ENCODE assay signal across 25 mouse cellular contexts in genomic region chr10:41247800-41248473, GRCm38 (mm10). TPM values are rescaled to one million over a fixed set of nuclear protein-coding genes. Genes with fewer than 3 reads are reported as not detected.
A peak's percentile ranks its signal among the peaks of the same experiment; 100 is the strongest.
DNase-seq lines count a peak whose midpoint lies in the region; ATAC-seq and TF ChIP-seq lines count a peak whose summit lies in the region.
"Had no signal": no experiment of that assay in that cellular context is flagged by ENCODE, and none has a peak within 500 bp of the region (broad histone marks: within the 10 kb centered on the region; RNA-seq: fewer than 3 reads in every experiment).

No protein-coding gene starts in this region.

- H3K9me3 ChIP-seq in MEL (replicated peaks; ENCODE audit: insufficient read depth, low read length) = no peaks in the 10 kb centered on the region
- H3K9me3 ChIP-seq in liver, postnatal 0 days (ENCODE audit: low read length) = no peaks in the 10 kb centered on the region
- H3K9me3 ChIP-seq in hindbrain, embryonic 10.5 days = no peaks in the 10 kb centered on the region
- H3K9me3 ChIP-seq: forebrain, embryonic 12.5 days; midbrain, embryonic 10.5 days had no signal

- WGBS in liver, adult 2 months = 51% methylated on average over 5 of the region's 5 CpGs
- WGBS in liver, postnatal 0 days (ENCODE audit: insufficient replicate concordance) = 53% methylated on average over 5 of the region's 5 CpGs
- WGBS in hindbrain, embryonic 10.5 days = 84% methylated on average over 5 of the region's 5 CpGs

- peak; percentile 84 for ATAC-seq in liver, postnatal 0 days
- ATAC-seq: hindbrain, embryonic 16.5 days; intestine, postnatal 0 days; Patski had no signal

- no peaks in the 10 kb centered on the region for H3K79me2 ChIP-seq in MEL (ENCODE audit: control insufficient read depth, insufficient read depth, low read length, poor library complexity)
- no peaks in the 10 kb centered on the region for H3K79me2 ChIP-seq in liver, adult 2 months (ENCODE audit: control insufficient read depth, insufficient read depth, low read length)

- no peak for TF ChIP-seq CTCF in MEL (IDR thresholded peaks at IDR 0.05 in 2 of 3, conservative IDR thresholded peaks at IDR 0.05 in 1 of 3; ENCODE audit: control insufficient read depth in 1 of 3, insufficient read depth in 1 of 3, low read depth in 2 of 3, low read length in 3 of 3, poor library complexity in 1 of 3, severe bottlenecking in 1 of 3)
- no peak for TF ChIP-seq CTCF in liver, adult 2 months (IDR thresholded peaks at IDR 0.05; ENCODE audit: low read depth, low read length)
- no peak for TF ChIP-seq CTCF in liver, postnatal 0 days (IDR thresholded peaks at IDR 0.05; ENCODE audit: low read depth)

- H3K36me3 ChIP-seq in MEL (ENCODE audit: control insufficient read depth in 1 of 2, insufficient read depth in 2 of 2, low read length in 2 of 2) = peaks cover 0 to 2% of the 10 kb centered on the region in 2 experiments; a peak in 1 of 4 replicates
- peaks cover 13% of the 10 kb centered on the region; the same call in 1 of the 2 replicates for H3K36me3 ChIP-seq in liver, adult 2 months (ENCODE audit: control insufficient read depth, insufficient read depth, low read length)
- H3K36me3 ChIP-seq in liver, postnatal 0 days (replicated peaks; ENCODE audit: insufficient read depth, low read length) = peaks cover 7% of the 10 kb centered on the region
- H3K36me3 ChIP-seq in hindbrain, embryonic 10.5 days = peaks cover 6% of the 10 kb centered on the region
- H3K36me3 ChIP-seq: forebrain, embryonic 12.5 days had no signal

- TF ChIP-seq POLR2A in MEL (IDR thresholded peaks at IDR 0.05; ENCODE audit: control insufficient read depth in 1 of 2, insufficient read depth in 1 of 2, low read depth in 1 of 2, low read length in 2 of 2, poor library complexity in 1 of 2) = no peak
- TF ChIP-seq POLR2A in liver, adult 2 months (IDR thresholded peaks at IDR 0.05; ENCODE audit: extremely low read depth, insufficient read depth, low read length) = no peak

- no peak for TF ChIP-seq RAD21 in MEL (IDR thresholded peaks at IDR 0.05; ENCODE audit: low read depth, low read length)

- H3K4me1 ChIP-seq in MEL (ENCODE audit: control insufficient read depth in 1 of 2, insufficient read depth in 2 of 2, low read length in 2 of 2) = no peaks in the 10 kb centered on the region; a peak in 1 of 4 replicates
- no peaks in the 10 kb centered on the region for H3K4me1 ChIP-seq in liver, adult 2 months (ENCODE audit: control insufficient read depth, insufficient read depth, low read length)
- H3K4me1 ChIP-seq in liver, postnatal 0 days (ENCODE audit: insufficient read depth) = peaks cover 19% of the 10 kb centered on the region
- H3K4me1 ChIP-seq in hindbrain, embryonic 10.5 days (replicated peaks) = peaks cover 21% of the 10 kb centered on the region

- peak overlapping the region; percentile 48; the same call in 1 of the 2 replicates for H3K4me2 ChIP-seq in liver, postnatal 0 days (ENCODE audit: low read depth, low read length)
- H3K4me2 ChIP-seq: forebrain, embryonic 12.5 days had no signal

- no peak for TF ChIP-seq EP300 in MEL (IDR thresholded peaks at IDR 0.05; ENCODE audit: low read depth in 1 of 2, low read length in 2 of 2)
- peak; percentile 59 for TF ChIP-seq EP300 in liver, postnatal 0 days (IDR thresholded peaks at IDR 0.05; ENCODE audit: low read depth)

- peak; percentile 65 for DNase-seq in MEL (ENCODE audit: low read depth, low spot score)
- DNase-seq in adrenal gland, postnatal 25 days = peak; percentile 14
- peak; percentile 35 for DNase-seq in liver, adult 2 months (ENCODE audit: extremely low read depth, low read depth, low spot score)
- DNase-seq in liver, postnatal 0 days = no peak
- DNase-seq in thymus, postnatal 14 days = no peak
- DNase-seq in hindbrain, embryonic 10.5 days (ENCODE audit: low spot score) = no peak
- no peak for DNase-seq in embryo, embryonic 10.5 days (ENCODE audit: low spot score)
- DNase-seq: cerebellum, adult 11 months; cerebellum, postnatal 14 days; heart, adult 18-20 months; heart, postnatal 36 days; left cerebral cortex, postnatal 4 days; lung, adult 18-20 months; lung, postnatal 36 days; thymus, adult 2 months had no signal

- no peak overlapping the region for H3K4me3 ChIP-seq in MEL (ENCODE audit: control insufficient read depth in 1 of 2, insufficient read depth in 1 of 2, low read depth in 2 of 2, low read length in 2 of 2)
- no peak overlapping the region for H3K4me3 ChIP-seq in liver, adult 2 months (ENCODE audit: insufficient read depth, low read depth, low read length)
- H3K4me3 ChIP-seq in liver, postnatal 0 days (ENCODE audit: low read depth, low read length) = no peak overlapping the region
- H3K4me3 ChIP-seq in hindbrain, embryonic 10.5 days = no peak overlapping the region
- H3K4me3 ChIP-seq: forebrain, embryonic 12.5 days; layer of hippocampus, adult 2 months; midbrain, embryonic 10.5 days had no signal

- H3K9ac ChIP-seq in MEL (ENCODE audit: control insufficient read depth, low read depth, low read length, poor library complexity, severe bottlenecking) = no peak overlapping the region
- H3K9ac ChIP-seq in liver, adult 2 months (ENCODE audit: low read depth, low read length) = no peak overlapping the region
- H3K9ac ChIP-seq in liver, postnatal 0 days (replicated peaks) = no peak overlapping the region; the same call in 1 of the 2 replicates
- H3K9ac ChIP-seq: forebrain, embryonic 12.5 days had no signal

- no peaks in the 10 kb centered on the region for H3K27me3 ChIP-seq in MEL (ENCODE audit: control insufficient read depth in 1 of 2, insufficient read depth in 2 of 2, low read length in 2 of 2)
- no peaks in the 10 kb centered on the region for H3K27me3 ChIP-seq in liver, adult 2 months (ENCODE audit: control insufficient read depth, insufficient read depth, low read length)
- no peaks in the 10 kb centered on the region for H3K27me3 ChIP-seq in liver, postnatal 0 days (ENCODE audit: insufficient read depth, low read length)
- no peaks in the 10 kb centered on the region for H3K27me3 ChIP-seq in hindbrain, embryonic 10.5 days (ENCODE audit: insufficient read depth, poor library complexity, severe bottlenecking)
- H3K27me3 ChIP-seq: forebrain, embryonic 12.5 days; Patski had no signal

- H3K27ac ChIP-seq in MEL (ENCODE audit: control insufficient read depth, low read depth, low read length) = no peak overlapping the region
- H3K27ac ChIP-seq in liver, adult 2 months (replicated peaks; ENCODE audit: insufficient read depth, low read depth, low read length) = no peak overlapping the region
- H3K27ac ChIP-seq in liver, postnatal 0 days (ENCODE audit: low read depth) = peak overlapping the region; percentile 57; the same call in 1 of the 2 replicates
- no peak overlapping the region for H3K27ac ChIP-seq in hindbrain, embryonic 10.5 days
- H3K27ac ChIP-seq: forebrain, embryonic 12.5 days; layer of hippocampus, adult 2 months; midbrain, embryonic 10.5 days had no signal

TF ChIP-seq in MEL, 35 proteins besides CTCF, POLR2A, EP300 and RAD21:
- peak; percentile 97 for TF ChIP-seq ZNF384 (IDR thresholded peaks at IDR 0.05; ENCODE audit: low read depth, low read length)
- peak; percentile 49; the same call in 1 of the 2 replicates for TF ChIP-seq ETS1 (IDR thresholded peaks at IDR 0.05; ENCODE audit: low read depth, low read length)
- no peak for TF ChIP-seq CHD2 (IDR thresholded peaks at IDR 0.05; ENCODE audit: low read length)
- TF ChIP-seq GATA1 (IDR thresholded peaks at IDR 0.05; ENCODE audit: low read depth, low read length) = peak; percentile 64; the same call in 1 of the 2 replicates
- TF ChIP-seq NELFE (IDR thresholded peaks at IDR 0.05; ENCODE audit: low read depth, low read length) = no peak

RNA-seq across cellular contexts. Expression of gene Fig4, which starts 55.1 kb away (rescaled TPM):
- 21.4 and 22.1 TPM in 2 replicates for total RNA-seq in MEL (2012; rRNA removed)
- polyA plus RNA-seq in MEL (2012; ENCODE audit: insufficient read depth in 1 of 2, insufficient read length in 2 of 2, low read depth in 1 of 2, low replicate concordance in 2 of 2, missing spikeins in 1 of 2) = 10 to 100 TPM in 1 of 2 experiments, not detected in 1; 27.4 TPM
- total RNA-seq in adrenal gland, postnatal 25 days (2021) = 16.7 and 22.8 TPM in 2 replicates
- total RNA-seq in liver, adult 2 months (2014; rRNA removed) = 10.6 and 12.9 TPM in 2 replicates
- 5.1 and 5.4 TPM in 2 replicates for polyA plus RNA-seq in liver, adult 2 months (2012; rRNA removed)
- 5.8 and 6.0 TPM in 2 replicates for polyA plus RNA-seq in liver, postnatal 0 days (2015; fragmentation: Nextera tagmentation; extraction: Ambion mirVana)
- 18.8 and 19.6 TPM in 2 replicates for polyA plus RNA-seq in hindbrain, embryonic 10.5 days (2016; fragmentation: Nextera tagmentation; extraction: Ambion mirVana)

RNA-seq across cellular contexts. Expression of gene Ak9, which starts 55.8 kb away (rescaled TPM):
- total RNA-seq in MEL (2012; rRNA removed) = not detected in 2 replicates
- polyA plus RNA-seq in MEL (2012; ENCODE audit: insufficient read depth in 1 of 2, insufficient read length in 2 of 2, low read depth in 1 of 2, low replicate concordance in 2 of 2, missing spikeins in 1 of 2) = under 1 TPM in 1 of 2 experiments, not detected in 1; 0.21 TPM
- total RNA-seq in adrenal gland, postnatal 25 days (2021) = 0.06 TPM in 1 of 2 replicates, not detected in the other
- not detected in 2 replicates for total RNA-seq in liver, adult 2 months (2014; rRNA removed)
- polyA plus RNA-seq in liver, adult 2 months (2012; rRNA removed) = not detected in 2 replicates
- not detected in 2 replicates for polyA plus RNA-seq in liver, postnatal 0 days (2015; fragmentation: Nextera tagmentation; extraction: Ambion mirVana)
- polyA plus RNA-seq in hindbrain, embryonic 10.5 days (2016; fragmentation: Nextera tagmentation; extraction: Ambion mirVana) = 0.16 and 0.34 TPM in 2 replicates
- total RNA-seq: gastrocnemius, adult 8-10 months; heart, postnatal 36 days had no signal
- polyA plus RNA-seq: C2C12; intestine, postnatal 0 days; stomach, embryonic 16.5 days; urinary bladder, adult 2 months had no signal

Comparison
In these comparisons a context has a peak if more than half of its experiments do, and no peak if none do; other contexts are left out.
1. DNase-seq: peak in MEL (single experiment), adrenal gland, postnatal 25 days (single experiment) and liver, adult 2 months (single experiment); none in liver, postnatal 0 days (single experiment), thymus, postnatal 14 days (single experiment), hindbrain, embryonic 10.5 days (single experiment) and embryo, embryonic 10.5 days (single experiment).